Mouse (Mus musculus): Measurements from ENCODE around the gene Capza2. TPM values are rescaled to one million over a fixed set of nuclear protein-coding genes. Genes with fewer than 3 reads are reported as not detected.

Gene Capza2
- polyA plus RNA-seq (2016; fragmentation: Nextera tagmentation; extraction: Ambion mirVana) = 239 and 240 TPM in 2 replicates

DNA sequence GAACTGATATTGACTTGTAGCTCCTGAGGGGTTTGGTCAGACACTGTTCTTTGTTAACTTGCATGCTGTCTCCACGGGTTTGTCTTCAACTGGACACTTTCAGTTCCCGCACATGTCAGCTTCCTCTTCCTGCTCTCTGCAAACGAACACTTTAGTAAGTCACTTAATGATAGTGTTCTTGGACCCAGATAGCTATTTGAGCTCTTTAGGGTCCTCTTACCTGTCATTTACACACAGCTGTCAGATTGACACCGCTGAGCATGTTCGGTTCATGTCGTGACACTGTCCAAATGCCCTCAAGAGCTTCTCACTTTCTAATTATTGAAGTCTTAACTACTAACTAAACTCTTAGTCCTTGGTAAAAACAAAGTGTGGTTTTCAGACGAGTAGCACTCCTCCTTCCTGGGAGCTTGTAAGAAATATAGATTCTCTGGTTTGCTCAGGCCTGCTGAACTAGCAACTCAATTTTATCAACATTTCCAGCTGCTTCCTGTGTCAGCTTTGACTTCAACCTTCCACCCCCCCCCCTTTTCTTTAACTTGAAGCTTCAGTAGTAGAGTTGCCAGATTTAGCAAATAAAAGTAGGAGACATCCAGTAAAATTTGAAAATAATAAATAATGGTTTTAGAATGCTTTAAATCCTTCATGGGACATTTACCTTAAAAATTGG lies at the start of gene Capza2:
Capza2 (plus strand) TSS at position 620 of the 670 bp plus-strand sequence.
- 83% methylated on average over 7 of the region's 7 CpGs for WGBS
- Histone ChIP-seq H3K9me3 (no peaks in the 10 kb centered on the region), H3K9ac (replicated peaks) (peak within 1 kb of the TSS; percentile 98), H3K36me3 (no peaks in the 10 kb centered on the region), H3K27ac (replicated peaks) (peak within 1 kb of the TSS; percentile 97), H3K4me3 (peak within 1 kb of the TSS; percentile 90), H3K4me2 (replicated peaks) (peak within 1 kb of the TSS; percentile 73), H3K4me1 (peaks cover 10% of the 10 kb centered on the region), H3K27me3 (no peaks in the 10 kb centered on the region)
- ATAC-seq (ENCODE audit: low FRiP score, low read depth) = no peak

DNA sequence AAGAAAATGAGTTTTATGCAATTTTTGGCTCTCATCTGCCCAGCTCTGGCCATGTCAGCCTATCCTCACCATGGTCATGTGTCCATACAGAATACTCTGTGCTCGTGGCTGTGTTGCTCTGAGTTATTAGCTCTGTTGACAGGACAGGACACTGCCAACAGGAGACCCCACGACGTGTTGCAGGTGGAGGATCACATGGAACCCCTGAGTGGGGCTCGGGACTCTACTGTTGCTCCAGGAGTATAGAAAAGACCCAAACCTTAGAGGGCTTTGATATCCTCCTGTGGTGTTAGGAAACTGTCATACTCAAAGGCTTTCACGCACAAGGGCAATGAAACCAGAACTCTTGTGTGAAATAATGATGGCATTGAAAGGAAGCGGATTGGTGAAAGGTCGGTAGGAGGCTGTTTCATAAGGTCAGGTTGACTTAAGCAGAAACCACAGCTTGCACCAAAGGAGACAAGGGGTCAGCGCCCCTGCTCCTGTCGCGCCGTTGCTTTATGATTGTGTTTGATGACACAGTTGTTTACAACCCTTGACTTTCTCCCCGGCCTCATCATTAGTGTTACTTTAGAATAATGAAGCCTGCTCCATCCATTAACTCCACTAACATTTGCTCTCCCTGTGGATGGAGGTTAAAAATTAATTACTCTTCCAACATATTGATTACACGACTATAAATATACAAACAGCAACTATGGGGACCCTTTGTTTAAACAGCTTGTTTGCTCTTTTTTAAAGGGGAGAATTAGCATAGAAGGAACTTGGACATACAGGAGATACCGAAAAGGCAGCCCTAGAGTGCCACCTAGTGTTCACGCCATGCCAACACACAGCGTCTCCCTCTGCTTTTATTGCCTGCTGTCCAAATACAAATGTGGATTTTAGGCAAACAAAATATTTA lies 46.7 kb upstream of the Capza2 start:
- Histone ChIP-seq H3K4me1 (no peaks in the 10 kb centered on the region), H3K9me3 (no peaks in the 10 kb centered on the region), H3K36me3 (no peaks in the 10 kb centered on the region), H3K27ac (replicated peaks) (no peak overlapping the region), H3K27me3 (no peaks in the 10 kb centered on the region), H3K4me3 (no peak overlapping the region), H3K9ac (replicated peaks) (no peak overlapping the region), H3K4me2 (replicated peaks) (no peak overlapping the region)
- 37% methylated on average over 16 of the region's 16 CpGs for WGBS
- ATAC-seq (ENCODE audit: low FRiP score, low read depth) = peak; percentile 84

GRCm38 (mm10) chr6:17589953-17590627 lies 45.9 kb upstream of the Capza2 start:
- Histone ChIP-seq H3K36me3 (no peaks in the 10 kb centered on the region), H3K27me3 (no peaks in the 10 kb centered on the region), H3K9me3 (no peaks in the 10 kb centered on the region), H3K9ac (replicated peaks) (no peak overlapping the region), H3K4me2 (replicated peaks) (no peak overlapping the region), H3K27ac (replicated peaks) (no peak overlapping the region), H3K4me1 (no peaks in the 10 kb centered on the region), H3K4me3 (no peak overlapping the region)
- ATAC-seq (ENCODE audit: low FRiP score, low read depth) = 0 out of 2 replicates have a peak, but pooled peaks have one; percentile 31
- 58% methylated on average over 8 of the region's 8 CpGs for WGBS

DNA sequence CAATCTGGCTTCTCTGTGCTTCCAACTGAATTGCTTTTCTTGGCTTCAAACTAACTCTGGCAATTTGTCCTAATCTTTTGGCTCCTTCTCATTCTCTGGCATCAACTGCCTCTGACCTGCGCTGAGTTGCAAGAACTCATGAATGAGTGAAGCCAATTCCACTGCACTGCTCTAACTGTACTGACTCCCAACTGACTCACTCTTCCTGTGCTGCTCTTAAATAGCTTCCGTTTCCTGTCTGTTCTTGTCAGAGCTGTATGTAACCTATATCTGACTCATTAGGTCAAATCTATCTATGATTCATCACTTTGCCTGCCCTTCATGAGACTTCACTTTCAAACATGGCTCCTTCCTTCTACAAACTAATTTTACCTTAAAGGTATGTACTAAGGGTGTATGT lies 42.1 kb upstream of the Capza2 start:
- Histone ChIP-seq H3K9me3 (no peaks in the 10 kb centered on the region), H3K27ac (replicated peaks) (no peak overlapping the region), H3K4me1 (no peaks in the 10 kb centered on the region), H3K4me2 (replicated peaks) (no peak overlapping the region), H3K36me3 (no peaks in the 10 kb centered on the region), H3K9ac (replicated peaks) (no peak overlapping the region), H3K4me3 (no peak overlapping the region), H3K27me3 (no peaks in the 10 kb centered on the region)
- no peak for ATAC-seq (ENCODE audit: low FRiP score, low read depth)
- 93% methylated on average over 2 of the region's 2 CpGs for WGBS

DNA sequence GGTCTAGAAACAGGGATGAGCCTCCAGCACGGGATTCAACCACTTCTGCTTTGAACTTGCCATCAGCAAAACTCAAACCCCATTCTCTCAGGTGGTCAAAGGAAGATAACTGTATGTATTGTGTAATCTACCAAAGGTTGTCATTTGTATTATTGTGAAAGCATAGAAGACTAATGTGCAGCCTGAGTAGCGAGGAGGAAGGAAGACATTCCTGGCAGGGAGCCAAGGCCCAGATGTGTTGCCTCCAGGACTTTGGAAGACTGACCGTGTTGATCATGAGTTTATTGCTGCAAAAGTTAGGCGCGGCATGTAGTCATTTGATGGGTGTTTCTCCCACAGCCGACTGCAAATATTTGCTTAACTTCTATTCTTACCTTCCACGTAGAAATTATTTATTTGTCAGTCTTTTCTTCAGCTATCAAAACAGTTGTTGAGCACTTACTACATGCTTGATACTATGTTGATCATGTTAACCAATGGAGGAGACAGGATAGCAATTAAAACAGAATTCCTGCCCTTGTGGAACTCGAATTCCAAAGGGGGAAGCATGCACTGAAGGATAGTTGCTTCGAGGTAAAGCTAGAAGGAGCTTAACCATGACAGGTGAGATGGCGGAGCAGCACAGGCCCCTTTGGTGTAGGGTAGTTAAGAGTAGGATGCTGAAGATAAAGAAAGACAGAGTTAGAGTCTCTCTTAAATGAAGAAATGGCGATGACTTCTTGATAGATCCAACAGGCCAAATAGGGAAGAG lies 40.1 kb upstream of the Capza2 start:
- Histone ChIP-seq H3K4me2 (replicated peaks) (no peak overlapping the region), H3K4me3 (no peak overlapping the region), H3K9me3 (no peaks in the 10 kb centered on the region), H3K27me3 (no peaks in the 10 kb centered on the region), H3K9ac (replicated peaks) (no peak overlapping the region), H3K36me3 (no peaks in the 10 kb centered on the region), H3K27ac (replicated peaks) (no peak overlapping the region), H3K4me1 (no peaks in the 10 kb centered on the region)
- WGBS = 87% methylated on average over 11 of the region's 11 CpGs
- no peak for ATAC-seq (ENCODE audit: low FRiP score, low read depth)

GRCm38 (mm10) chr6:17599373-17599772 lies 36.7 kb upstream of the Capza2 start:
- H3K36me3 ChIP-seq = no peaks in the 10 kb centered on the region
- H3K4me1 ChIP-seq = no peaks in the 10 kb centered on the region
- H3K4me2 ChIP-seq (replicated peaks) = no peak overlapping the region
- no peak overlapping the region for H3K27ac ChIP-seq (replicated peaks)
- H3K9me3 ChIP-seq = no peaks in the 10 kb centered on the region
- ATAC-seq (ENCODE audit: low FRiP score, low read depth) = no peak
- H3K4me3 ChIP-seq = no peak overlapping the region
- WGBS = 80% methylated on average over 5 of the region's 5 CpGs
- no peak overlapping the region for H3K9ac ChIP-seq (replicated peaks)
- no peaks in the 10 kb centered on the region for H3K27me3 ChIP-seq

- Histone ChIP-seq H3K27me3 (no peaks in the 10 kb centered on the region), H3K27ac (replicated peaks) (no peak overlapping the region), H3K4me2 (replicated peaks) (no peak overlapping the region), H3K9ac (replicated peaks) (no peak overlapping the region), H3K9me3 (no peaks in the 10 kb centered on the region), H3K4me3 (no peak overlapping the region), H3K36me3 (no peaks in the 10 kb centered on the region), H3K4me1 (no peaks in the 10 kb centered on the region)
- ATAC-seq (ENCODE audit: low FRiP score, low read depth) = no peak
- WGBS = 84% methylated on average over 2 of the region's 2 CpGs
Measured at GRCm38 (mm10) chr6:17601526-17601925, 34.5 kb upstream of the Capza2 start.

GRCm38 (mm10) chr6:17606915-17607314 lies 29.1 kb upstream of the Capza2 start:
- Histone ChIP-seq H3K4me1 (no peaks in the 10 kb centered on the region), H3K4me2 (replicated peaks) (no peak overlapping the region), H3K9ac (replicated peaks) (no peak overlapping the region), H3K9me3 (no peaks in the 10 kb centered on the region), H3K27ac (replicated peaks) (no peak overlapping the region), H3K4me3 (no peak overlapping the region), H3K27me3 (no peaks in the 10 kb centered on the region), H3K36me3 (no peaks in the 10 kb centered on the region)
- no peak for ATAC-seq (ENCODE audit: low FRiP score, low read depth)
- 86% methylated on average over 1 of the region's 1 CpGs for WGBS

DNA sequence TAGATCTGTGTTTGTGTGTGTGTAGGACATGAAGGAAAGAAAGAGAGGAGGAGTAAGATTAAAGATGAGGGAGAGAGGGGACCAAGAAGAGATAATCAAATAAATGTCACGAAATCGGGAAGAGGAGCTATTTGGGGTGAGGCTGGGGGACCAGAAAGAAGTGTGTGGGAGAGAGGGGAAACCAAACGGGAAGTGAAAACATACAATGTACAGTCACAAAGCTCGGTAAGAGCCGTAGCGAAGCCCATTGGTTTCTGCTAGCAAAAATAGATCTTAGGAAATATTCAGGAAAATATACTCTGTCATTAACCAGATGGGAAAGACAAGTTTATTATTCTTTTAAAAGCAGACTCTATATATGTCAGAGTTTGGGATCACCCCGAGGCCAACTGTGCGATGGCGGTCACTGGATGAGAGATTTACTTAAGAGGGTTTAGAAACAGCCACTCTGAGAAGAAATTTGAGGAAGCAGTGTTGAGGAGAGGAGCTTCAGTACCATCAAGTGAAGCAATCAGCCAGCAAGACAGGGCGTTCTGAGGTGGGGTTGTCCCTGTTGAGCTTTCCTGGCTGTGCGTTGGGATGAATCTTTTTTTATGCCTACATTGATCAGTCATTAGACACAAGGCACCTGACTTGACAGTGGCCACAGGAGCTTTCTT lies 24.6 kb upstream of the Capza2 start:
- no peaks in the 10 kb centered on the region for H3K36me3 ChIP-seq
- no peaks in the 10 kb centered on the region for H3K9me3 ChIP-seq
- H3K27ac ChIP-seq (replicated peaks) = no peak overlapping the region
- no peaks in the 10 kb centered on the region for H3K4me1 ChIP-seq
- H3K9ac ChIP-seq (replicated peaks) = no peak overlapping the region
- H3K4me3 ChIP-seq = no peak overlapping the region
- H3K27me3 ChIP-seq = no peaks in the 10 kb centered on the region
- H3K4me2 ChIP-seq (replicated peaks) = no peak overlapping the region
- ATAC-seq (ENCODE audit: low FRiP score, low read depth) = no peak
- WGBS = 92% methylated on average over 11 of the region's 11 CpGs

DNA sequence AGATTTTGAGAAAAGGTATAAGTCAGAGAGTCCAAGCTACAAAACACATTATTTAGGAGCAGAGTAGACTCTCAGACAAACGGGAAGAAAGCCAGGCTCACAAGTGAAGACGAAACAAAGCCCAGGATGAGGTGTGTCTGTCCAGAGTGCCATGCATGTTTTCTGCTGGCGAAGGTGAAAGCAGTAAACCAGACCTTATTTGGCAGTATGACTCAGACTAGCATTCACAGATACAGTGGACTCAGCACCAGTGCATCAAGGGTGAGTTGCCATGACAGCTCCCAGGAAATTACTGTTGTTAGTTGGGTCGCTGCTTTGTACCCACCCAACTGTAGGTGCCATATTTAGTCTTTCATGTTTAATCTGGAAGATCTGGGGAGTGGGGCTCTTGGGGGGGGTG lies 23.4 kb upstream of the Capza2 start:
- Histone ChIP-seq H3K9ac (replicated peaks) (no peak overlapping the region), H3K27me3 (no peaks in the 10 kb centered on the region), H3K4me3 (no peak overlapping the region), H3K27ac (replicated peaks) (no peak overlapping the region), H3K36me3 (no peaks in the 10 kb centered on the region), H3K9me3 (no peaks in the 10 kb centered on the region), H3K4me1 (no peaks in the 10 kb centered on the region), H3K4me2 (replicated peaks) (no peak overlapping the region)
- no peak for ATAC-seq (ENCODE audit: low FRiP score, low read depth)
- whole genome bisulfite sequencing = 89% methylated on average over 4 of the region's 4 CpGs

DNA sequence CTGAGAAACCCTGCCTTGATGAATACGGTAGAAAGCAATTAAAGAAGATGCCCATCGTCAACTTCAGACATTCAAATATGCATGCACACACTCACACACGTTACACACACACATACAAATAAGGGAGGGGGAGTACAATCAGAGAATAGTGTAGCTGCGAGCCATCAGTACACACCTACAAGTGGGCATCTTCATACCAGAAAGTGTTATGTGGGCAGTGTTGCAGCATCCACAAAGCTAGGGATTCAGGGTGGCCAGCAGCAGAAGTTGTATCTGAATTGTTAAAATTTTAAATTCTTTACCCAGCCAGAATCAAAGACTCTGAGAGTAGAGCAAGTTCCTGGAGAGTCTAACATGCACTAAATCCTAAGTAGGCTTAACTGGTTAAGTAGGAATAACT lies 15.2 kb upstream of the Capza2 start:
- no peaks in the 10 kb centered on the region for H3K9me3 ChIP-seq
- no peak overlapping the region for H3K4me3 ChIP-seq
- H3K36me3 ChIP-seq = no peaks in the 10 kb centered on the region
- H3K9ac ChIP-seq (replicated peaks) = no peak overlapping the region
- H3K4me2 ChIP-seq (replicated peaks) = no peak overlapping the region
- H3K4me1 ChIP-seq = no peaks in the 10 kb centered on the region
- 84% methylated on average over 4 of the region's 4 CpGs for WGBS
- no peak for ATAC-seq (ENCODE audit: low FRiP score, low read depth)
- H3K27ac ChIP-seq (replicated peaks) = no peak overlapping the region
- H3K27me3 ChIP-seq = no peaks in the 10 kb centered on the region

All from midbrain, embryonic 12.5 days (tissue).